In the genomic region with DNA sequence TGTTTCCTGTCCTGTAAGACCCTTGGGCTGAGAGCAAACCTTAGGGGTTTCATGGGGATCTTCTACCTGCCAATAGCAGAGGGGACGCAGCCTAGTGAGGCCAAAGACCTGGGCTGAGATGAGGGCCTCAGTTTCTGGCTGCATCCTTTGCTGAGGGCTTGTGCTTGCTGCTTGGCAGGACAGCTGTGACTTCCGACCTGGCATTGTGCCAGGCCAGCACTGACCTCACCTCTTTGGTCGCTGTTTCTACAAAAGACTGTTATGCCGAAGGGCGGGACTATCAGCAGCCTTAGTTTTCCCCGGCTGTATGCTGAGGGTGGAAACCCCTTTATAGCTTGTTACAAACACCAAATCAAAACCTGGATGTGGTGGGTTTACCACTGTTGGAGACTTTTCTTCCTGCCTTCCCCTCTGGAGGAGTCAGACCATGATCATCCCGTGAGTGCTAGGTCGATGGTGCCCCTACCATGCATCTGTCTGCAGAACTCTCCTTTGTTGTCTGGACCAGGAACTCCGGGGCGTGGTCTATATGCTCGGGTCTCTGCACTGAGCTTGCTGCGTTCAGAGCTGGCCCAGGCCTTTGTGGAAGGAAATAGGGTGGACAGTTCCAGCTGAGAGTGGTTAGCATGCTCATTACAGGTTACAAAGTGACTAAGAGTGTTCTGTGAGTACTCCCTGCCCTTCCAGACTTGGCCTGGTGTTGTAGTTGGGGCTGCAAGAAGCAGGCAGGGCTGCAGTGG, we compare ENCODE assay signal across 8 mouse cellular contexts. TPM values are rescaled to one million over a fixed set of nuclear protein-coding genes. Genes with fewer than 3 reads are reported as not detected.
DNase-seq lines count a peak whose midpoint lies in the region; ATAC-seq and TF ChIP-seq lines count a peak whose summit lies in the region.

No protein-coding gene starts in this region.

- no peak overlapping the region for H3K27ac ChIP-seq in intestine, postnatal 0 days (ENCODE audit: low read depth, low read length)
- peak overlapping the region; percentile 40 for H3K27ac ChIP-seq in stomach, embryonic 16.5 days (ENCODE audit: low read length)

- peaks cover 47% of the 10 kb centered on the region for H3K27me3 ChIP-seq in megakaryocyte, embryonic 14.5 days (replicated peaks)
- H3K27me3 ChIP-seq in intestine, postnatal 0 days (replicated peaks; ENCODE audit: control insufficient read depth, insufficient read depth, low read length): no peaks in the 10 kb centered on the region
- no peaks in the 10 kb centered on the region for H3K27me3 ChIP-seq in stomach, embryonic 16.5 days (ENCODE audit: control insufficient read depth, insufficient read depth, low read length)

- H3K4me2 ChIP-seq in intestine, postnatal 0 days (replicated peaks; ENCODE audit: low read depth): no peak overlapping the region
- H3K4me2 ChIP-seq in stomach, embryonic 16.5 days (ENCODE audit: low read depth, low read length): no peak overlapping the region

- intact Hi-C loops in heart, postnatal 36 days (cut with DNase I): no loop called here

- H3K9me3 ChIP-seq in megakaryocyte, embryonic 14.5 days: peaks cover 9% of the 10 kb centered on the region
- H3K9me3 ChIP-seq in intestine, postnatal 0 days (ENCODE audit: control insufficient read depth): no peaks in the 10 kb centered on the region
- no peaks in the 10 kb centered on the region for H3K9me3 ChIP-seq in stomach, embryonic 16.5 days (replicated peaks; ENCODE audit: control insufficient read depth, low read length)

- DNase-seq in heart, adult 11 months: peak; percentile 93
- DNase-seq in heart, postnatal 36 days: no peak
- no peak for DNase-seq in layer of hippocampus, postnatal 14 days (ENCODE audit: low spot score in 2 of 2)
- no peak for DNase-seq in urinary bladder, postnatal 4 days (ENCODE audit: low spot score in 2 of 2)

- peak overlapping the region; percentile 12 for H3K4me3 ChIP-seq in megakaryocyte, embryonic 14.5 days (replicated peaks)
- no peak overlapping the region for H3K4me3 ChIP-seq in intestine, postnatal 0 days (ENCODE audit: low read depth, low read length)
- H3K4me3 ChIP-seq in stomach, embryonic 16.5 days (replicated peaks; ENCODE audit: low read length): no peak overlapping the region

- 46% methylated on average over 12 of the region's 12 CpGs for WGBS in intestine, postnatal 0 days
- 42% methylated on average over 12 of the region's 12 CpGs for WGBS in stomach, embryonic 16.5 days

- no peak overlapping the region for H3K9ac ChIP-seq in intestine, postnatal 0 days (ENCODE audit: low read depth, low read length)
- H3K9ac ChIP-seq in stomach, embryonic 16.5 days (ENCODE audit: low read length): peak overlapping the region; percentile 20; the same call in 1 of the 2 replicates

- no peak for TF ChIP-seq CTCF in intestine, postnatal 0 days (IDR thresholded peaks at IDR 0.05; ENCODE audit: low read depth)

- no peaks in the 10 kb centered on the region for H3K36me3 ChIP-seq in megakaryocyte, embryonic 14.5 days (replicated peaks; ENCODE audit: low read length)
- H3K36me3 ChIP-seq in intestine, postnatal 0 days (ENCODE audit: control insufficient read depth, insufficient read depth): peaks cover 27% of the 10 kb centered on the region
- H3K36me3 ChIP-seq in stomach, embryonic 16.5 days (ENCODE audit: control insufficient read depth, insufficient read depth, low read length): peaks cover 17% of the 10 kb centered on the region

- no peak for ATAC-seq in megakaryocyte, adult 5-6 weeks (ENCODE audit: poor library complexity, severe bottlenecking)
- 0 out of 2 replicates have a peak, but pooled peaks have one; percentile 29 for ATAC-seq in intestine, postnatal 0 days
- peak; percentile 70 for ATAC-seq in stomach, embryonic 16.5 days (ENCODE audit: insufficient read depth, low FRiP score)

- H3K4me1 ChIP-seq in megakaryocyte, embryonic 14.5 days: no peaks in the 10 kb centered on the region
- H3K4me1 ChIP-seq in intestine, postnatal 0 days (replicated peaks; ENCODE audit: control insufficient read depth, insufficient read depth, low read length): no peaks in the 10 kb centered on the region
- peaks cover 7% of the 10 kb centered on the region; the same call in 1 of the 2 replicates for H3K4me1 ChIP-seq in stomach, embryonic 16.5 days (ENCODE audit: control insufficient read depth, insufficient read depth, low read length)

RNA-seq across cellular contexts. Expression of a gene that starts 15.5 kb away (rescaled TPM):
- total RNA-seq in heart, postnatal 36 days (2021): 10 to 100 TPM; 88.9 to 98.0 TPM
- not detected in 2 replicates for polyA plus RNA-seq in megakaryocyte, embryonic 14.5 days (2012; ENCODE audit: insufficient read depth, low replicate concordance)
- total RNA-seq in megakaryocyte, adult 5-6 weeks (2015): 0.07 and 0.34 TPM in 2 replicates
- total RNA-seq in megakaryocyte, adult 5-6 weeks (2017): not detected in 2 replicates
- polyA plus RNA-seq in intestine, postnatal 0 days (2015; fragmentation: Nextera tagmentation; extraction: Ambion mirVana): 90.5 and 97.9 TPM in 2 replicates
- 236 and 299 TPM in 2 replicates for polyA plus RNA-seq in stomach, embryonic 16.5 days (2015; fragmentation: Nextera tagmentation; extraction: Ambion mirVana)
- 10 to 100 TPM; 10.8 to 18.3 TPM for total RNA-seq in layer of hippocampus, postnatal 14 days (2021)

Comparison
In these comparisons a context has a peak if more than half of its experiments do, and no peak if none do; other contexts are left out.
1. RNA of a gene that starts 15.5 kb away (total RNA-seq): 88.9 to 98.0 TPM in heart, postnatal 36 days and 10.8 to 18.3 TPM in layer of hippocampus, postnatal 14 days; 0.07 to 0.34 TPM in megakaryocyte, adult 5-6 weeks; every median in the first group is over 4 times any median in the second.